Mouse (Mus musculus): ENCODE data around the gene Gfod2.

GRCm38 (mm10) chr8:105700566-105700965 lies 57.9 kb downstream of the Gfod2 start:
- TF ChIP-seq GATA1 (IDR thresholded peaks at IDR 0.05; ENCODE audit: borderline replicate concordance, low read length): no peak
- TF ChIP-seq FLI1 (IDR thresholded peaks at IDR 0.05; ENCODE audit: low read length): no peak

Measured in megakaryocyte, embryonic 14.5 days (primary cell).